Mouse (Mus musculus) C2C12 (cell line): ENCODE measurements around the gene Mlh1.

Experiments
- CEBPB ChIP-seq: IDR thresholded peaks from one replicate; pipeline ENCODE4 v1.6.1; 2011; ENCODE audit warnings: low read depth, mild to moderate bottlenecking, control low read depth, moderate library complexity
- CTCF ChIP-seq: IDR thresholded peaks from one replicate; pipeline ENCODE4 v1.5.1; 2011; ENCODE audit not compliant: control insufficient read depth, insufficient read depth, insufficient read length
- FOSL1 ChIP-seq: IDR thresholded peaks from one replicate; pipeline ENCODE4 v1.8.0; 2011; ENCODE audit warnings: mild to moderate bottlenecking, low read length; ENCODE audit not compliant: poor library complexity, insufficient read depth, severe bottlenecking
- MAX ChIP-seq: IDR thresholded peaks from one replicate; pipeline ENCODE4 v1.6.1; 2011; ENCODE audit warnings: mild to moderate bottlenecking, control low read depth
- MYOD1 ChIP-seq: IDR thresholded peaks from one replicate; pipeline ENCODE4 v1.6.1; 2011; ENCODE audit warnings: low read depth; ENCODE audit not compliant: control insufficient read depth, insufficient read length
- MYOG ChIP-seq: IDR thresholded peaks from one replicate; pipeline ENCODE4 v1.6.1; 2011; ENCODE audit not compliant: control insufficient read depth, insufficient read length; ENCODE audit errors: extremely low read depth
- USF1 ChIP-seq: IDR thresholded peaks from one replicate; pipeline ENCODE4 v1.6.1; 2011; ENCODE audit warnings: low read depth, mild to moderate bottlenecking, control low read depth, moderate library complexity

DNA sequence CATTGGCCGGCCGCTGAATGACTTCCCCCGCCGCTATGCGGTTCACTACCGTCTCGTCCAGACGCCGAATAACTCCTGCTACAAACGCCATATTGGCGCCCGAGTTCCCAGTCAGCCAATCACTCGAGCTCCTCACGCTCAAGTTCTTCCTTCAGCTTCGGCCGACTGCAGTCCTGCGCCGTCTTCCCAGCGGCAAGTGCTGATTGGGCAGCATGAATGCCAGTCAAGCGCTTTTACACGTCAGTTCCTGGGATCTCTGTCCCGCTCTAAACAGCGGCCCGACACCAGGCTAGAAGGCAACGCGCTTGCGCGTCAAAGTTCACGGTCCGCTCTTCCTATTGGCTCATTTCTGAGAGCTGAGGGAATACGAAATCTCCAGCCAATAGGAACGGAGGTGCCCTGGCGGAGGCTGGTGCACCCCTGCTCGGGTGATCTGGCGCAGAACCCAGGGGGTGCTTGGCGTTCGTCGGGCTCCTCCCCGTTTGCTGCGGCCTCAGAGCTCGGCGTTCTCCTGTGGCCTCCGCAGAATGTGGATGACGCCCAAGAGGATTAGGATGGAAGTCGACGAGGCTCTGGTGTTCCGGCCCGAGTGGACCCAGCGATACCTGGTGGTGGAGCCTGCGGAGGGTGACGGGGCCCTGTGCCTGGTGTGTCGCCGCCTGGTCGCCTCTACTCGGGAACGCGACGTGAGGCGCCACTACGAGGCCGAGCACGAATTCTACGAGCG, at the start of gene Mlh1, which contains the start of gene Epm2aip1:
- TF ChIP-seq CTCF (no peak), MYOG (no peak), CEBPB (no peak), MAX (no peak), USF1 (no peak), MYOD1 (no peak), FOSL1 (no peak)
